Mouse (Mus musculus): ENCODE measurements at regions not wholly inside any gene's neighbourhood (a gene's known extent, or its start where the extent isn't known, plus 50 kb on each side); places are given as distances from the start of the nearest gene placed in this dataset.

DNA sequence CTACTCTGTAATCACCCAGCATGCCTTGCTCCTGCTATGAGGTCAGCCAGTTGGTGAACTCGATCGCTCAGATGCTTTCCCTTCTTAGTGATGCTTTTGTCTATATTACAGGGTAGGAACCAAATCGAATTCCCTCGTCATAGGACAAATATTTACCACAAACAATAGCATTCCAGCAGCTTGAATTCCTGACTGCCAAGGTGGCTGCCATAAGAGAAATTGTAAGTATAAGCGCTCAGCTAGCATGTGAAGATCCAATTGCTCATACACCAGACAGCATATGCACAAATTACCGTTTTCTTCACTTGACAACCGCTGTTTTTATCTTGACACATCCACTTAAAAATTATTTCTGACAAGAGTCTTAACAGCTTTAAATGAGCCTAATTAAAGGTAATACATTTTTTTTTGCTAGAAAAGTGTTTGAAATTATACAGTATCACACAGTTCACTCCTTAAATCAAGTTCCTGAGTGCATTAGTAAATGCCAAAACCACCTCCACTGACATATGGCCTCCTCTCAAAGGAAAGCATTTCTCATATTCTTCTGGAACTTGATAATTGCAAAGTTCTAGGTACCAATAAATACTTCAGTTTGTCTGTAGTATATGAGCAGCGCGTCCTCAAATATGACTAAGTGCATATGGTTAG lies 513.2 kb upstream of the Adamts9 start:
- TF ChIP-seq CTCF (IDR thresholded peaks at IDR 0.05; ENCODE audit: low read depth, low read length): no peak
- no peak for TF ChIP-seq POLR2A (IDR thresholded peaks at IDR 0.05; ENCODE audit: extremely low read depth, insufficient read depth, low read length)
- Histone ChIP-seq H3K27ac (replicated peaks; ENCODE audit: insufficient read depth, low read depth, low read length) (no peak overlapping the region), H3K79me2 (ENCODE audit: control insufficient read depth, insufficient read depth, low read length) (no peaks in the 10 kb centered on the region), H3K36me3 (ENCODE audit: control insufficient read depth, insufficient read depth, low read length) (no peaks in the 10 kb centered on the region), H3K9ac (ENCODE audit: low read depth, low read length) (no peak overlapping the region), H3K4me1 (ENCODE audit: control insufficient read depth, insufficient read depth, low read length) (no peaks in the 10 kb centered on the region), H3K27me3 (ENCODE audit: control insufficient read depth, insufficient read depth, low read length) (no peaks in the 10 kb centered on the region), H3K4me3 (ENCODE audit: insufficient read depth, low read depth, low read length) (no peak overlapping the region)
- 86% methylated on average over 9 of the region's 9 CpGs for WGBS
- DNase-seq (ENCODE audit: extremely low read depth, low read depth, low spot score): no peak

DNA sequence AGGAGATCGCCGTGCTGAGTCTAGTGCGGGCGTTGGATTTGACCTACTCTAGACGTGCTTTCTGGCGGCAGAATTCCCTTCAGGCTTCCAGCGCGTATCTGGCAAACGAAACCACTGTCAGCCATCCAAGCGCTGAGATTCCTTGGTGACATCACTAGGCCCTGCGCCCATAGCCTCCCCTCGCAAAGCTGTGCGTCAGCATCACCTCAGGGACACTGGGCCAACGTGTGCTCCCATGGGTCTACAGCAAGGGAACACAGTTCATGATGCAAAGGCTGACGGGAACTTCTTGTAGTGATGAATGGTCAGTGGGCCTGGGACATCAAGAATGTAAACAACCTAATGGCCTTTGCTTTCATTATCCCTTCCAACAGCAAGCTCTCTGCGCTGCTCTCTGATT lies 502.3 kb upstream of the Adamts9 start:
- H3K27me3 ChIP-seq (ENCODE audit: control insufficient read depth, insufficient read depth, low read length): no peaks in the 10 kb centered on the region
- TF ChIP-seq CTCF (IDR thresholded peaks at IDR 0.05; ENCODE audit: low read depth, low read length): no peak
- TF ChIP-seq POLR2A (IDR thresholded peaks at IDR 0.05; ENCODE audit: extremely low read depth, insufficient read depth, low read length): no peak
- no peaks in the 10 kb centered on the region for H3K36me3 ChIP-seq (ENCODE audit: control insufficient read depth, insufficient read depth, low read length)
- H3K4me3 ChIP-seq (ENCODE audit: insufficient read depth, low read depth, low read length): no peak overlapping the region
- DNase-seq (ENCODE audit: extremely low read depth, low read depth, low spot score): peak; percentile 49
- H3K9ac ChIP-seq (ENCODE audit: low read depth, low read length): no peak overlapping the region
- no peaks in the 10 kb centered on the region; the same call in 1 of the 2 replicates for H3K4me1 ChIP-seq (ENCODE audit: control insufficient read depth, insufficient read depth, low read length)
- no peaks in the 10 kb centered on the region for H3K79me2 ChIP-seq (ENCODE audit: control insufficient read depth, insufficient read depth, low read length)
- 68% methylated on average over 16 of the region's 16 CpGs for WGBS
- H3K27ac ChIP-seq (replicated peaks; ENCODE audit: insufficient read depth, low read depth, low read length): no peak overlapping the region

DNA sequence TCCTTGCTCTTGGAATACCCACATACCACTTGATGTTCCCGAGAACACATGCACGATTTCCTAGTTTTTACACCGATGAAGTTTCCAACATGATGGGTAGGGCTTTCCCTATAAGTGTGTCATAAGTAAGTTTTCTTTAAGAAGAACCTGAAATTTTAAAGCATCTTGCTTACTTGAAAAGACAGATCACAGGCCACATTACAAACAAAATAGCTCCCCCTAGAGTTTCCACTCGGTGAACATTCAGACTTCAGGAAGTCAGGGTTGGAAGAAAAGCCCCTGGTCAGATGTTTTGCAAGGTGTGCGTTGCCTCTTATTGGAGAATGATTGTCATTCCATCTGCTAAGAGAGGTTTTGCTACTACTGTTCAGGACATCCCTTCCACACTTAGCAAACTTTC lies 501.8 kb upstream of the Adamts9 start:
- no peak overlapping the region for H3K9ac ChIP-seq (ENCODE audit: low read depth, low read length)
- no peak overlapping the region for H3K27ac ChIP-seq (replicated peaks; ENCODE audit: insufficient read depth, low read depth, low read length)
- no peak overlapping the region for H3K4me3 ChIP-seq (ENCODE audit: insufficient read depth, low read depth, low read length)
- no peak for TF ChIP-seq CTCF (IDR thresholded peaks at IDR 0.05; ENCODE audit: low read depth, low read length)
- no peak for TF ChIP-seq POLR2A (IDR thresholded peaks at IDR 0.05; ENCODE audit: extremely low read depth, insufficient read depth, low read length)
- H3K4me1 ChIP-seq (ENCODE audit: control insufficient read depth, insufficient read depth, low read length): no peaks in the 10 kb centered on the region; the same call in 1 of the 2 replicates
- no peaks in the 10 kb centered on the region for H3K27me3 ChIP-seq (ENCODE audit: control insufficient read depth, insufficient read depth, low read length)
- peak; percentile 32 for DNase-seq (ENCODE audit: extremely low read depth, low read depth, low spot score)
- WGBS: 57% methylated on average over 5 of the region's 5 CpGs
- no peaks in the 10 kb centered on the region for H3K36me3 ChIP-seq (ENCODE audit: control insufficient read depth, insufficient read depth, low read length)
- no peaks in the 10 kb centered on the region for H3K79me2 ChIP-seq (ENCODE audit: control insufficient read depth, insufficient read depth, low read length)

DNA sequence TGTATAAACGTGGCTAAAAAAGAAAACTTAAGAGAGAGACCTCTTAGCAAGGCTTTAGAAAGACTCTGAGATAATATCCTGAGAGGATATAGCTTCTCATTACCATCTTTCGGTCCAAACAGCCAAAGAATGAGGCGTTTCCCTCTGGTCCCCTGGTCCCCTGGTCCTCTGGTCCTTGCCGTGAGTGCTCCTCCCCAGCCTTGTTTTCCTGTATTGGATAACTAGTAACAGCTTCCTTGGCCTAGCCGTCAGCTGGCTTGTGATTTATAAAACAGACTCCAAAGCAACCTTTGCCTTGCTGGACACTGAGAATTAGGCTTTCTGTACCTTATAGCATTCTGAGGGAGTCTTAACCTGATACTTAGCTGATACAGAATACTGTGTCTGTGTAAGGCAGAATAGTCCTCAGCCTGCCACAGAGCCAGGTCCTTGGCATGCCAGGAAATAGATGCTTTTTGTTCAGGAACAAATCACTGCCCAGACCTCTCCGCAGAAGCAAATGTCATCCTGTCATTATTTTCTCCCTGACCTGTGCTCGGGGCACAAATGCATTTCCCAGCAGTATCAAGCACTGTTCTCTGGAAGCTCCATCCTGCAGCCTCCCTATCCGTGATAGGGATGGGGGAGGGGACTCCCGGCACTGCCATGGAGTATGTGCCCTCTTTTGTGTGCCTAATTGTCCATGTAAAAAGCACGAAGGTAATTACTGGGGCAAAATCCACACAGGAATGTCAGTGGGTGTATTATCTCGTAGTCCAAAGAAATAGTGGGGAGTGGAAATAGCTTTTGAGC lies 500.7 kb upstream of the Adamts9 start:
- H3K27me3 ChIP-seq (ENCODE audit: control insufficient read depth, insufficient read depth, low read length): no peaks in the 10 kb centered on the region
- H3K4me1 ChIP-seq (ENCODE audit: control insufficient read depth, insufficient read depth, low read length): no peaks in the 10 kb centered on the region; the same call in 1 of the 2 replicates
- TF ChIP-seq POLR2A (IDR thresholded peaks at IDR 0.05; ENCODE audit: extremely low read depth, insufficient read depth, low read length) (no peak), CTCF (IDR thresholded peaks at IDR 0.05; ENCODE audit: low read depth, low read length) (no peak)
- no peaks in the 10 kb centered on the region for H3K79me2 ChIP-seq (ENCODE audit: control insufficient read depth, insufficient read depth, low read length)
- H3K4me3 ChIP-seq (ENCODE audit: insufficient read depth, low read depth, low read length): no peak overlapping the region
- no peak overlapping the region for H3K27ac ChIP-seq (replicated peaks; ENCODE audit: insufficient read depth, low read depth, low read length)
- DNase-seq (ENCODE audit: extremely low read depth, low read depth, low spot score): no peak
- WGBS: 50% methylated on average over 11 of the region's 11 CpGs
- H3K36me3 ChIP-seq (ENCODE audit: control insufficient read depth, insufficient read depth, low read length): no peaks in the 10 kb centered on the region
- no peak overlapping the region for H3K9ac ChIP-seq (ENCODE audit: low read depth, low read length)

DNA sequence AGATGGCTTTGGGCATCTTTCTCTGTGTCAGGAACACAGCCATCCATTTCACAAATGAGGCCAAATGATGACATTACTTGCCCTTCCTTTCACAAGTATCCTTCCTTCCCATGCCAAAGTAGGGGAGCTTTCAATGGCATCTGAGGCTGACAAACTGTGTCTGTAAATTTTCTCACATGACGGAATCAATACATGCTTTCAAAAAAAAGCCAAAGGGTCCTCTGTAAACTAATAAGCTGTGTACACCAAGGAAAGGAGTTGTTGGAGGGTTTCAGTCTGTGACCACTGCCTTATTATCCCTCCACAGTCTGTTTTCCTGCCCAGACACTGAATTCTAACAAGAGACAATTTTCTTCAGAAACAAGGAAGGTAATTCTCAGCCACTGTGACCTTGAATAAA lies 490.2 kb upstream of the Adamts9 start:
- DNase-seq (ENCODE audit: extremely low read depth, low read depth, low spot score): no peak
- Histone ChIP-seq H3K36me3 (ENCODE audit: control insufficient read depth, insufficient read depth, low read length) (no peaks in the 10 kb centered on the region), H3K27ac (replicated peaks; ENCODE audit: insufficient read depth, low read depth, low read length) (no peak overlapping the region), H3K4me3 (ENCODE audit: insufficient read depth, low read depth, low read length) (no peak overlapping the region), H3K9ac (ENCODE audit: low read depth, low read length) (no peak overlapping the region), H3K79me2 (ENCODE audit: control insufficient read depth, insufficient read depth, low read length) (no peaks in the 10 kb centered on the region), H3K27me3 (ENCODE audit: control insufficient read depth, insufficient read depth, low read length) (no peaks in the 10 kb centered on the region), H3K4me1 (ENCODE audit: control insufficient read depth, insufficient read depth, low read length) (no peaks in the 10 kb centered on the region)
- 82% methylated on average over 1 of the region's 1 CpGs for WGBS
- TF ChIP-seq POLR2A (IDR thresholded peaks at IDR 0.05; ENCODE audit: extremely low read depth, insufficient read depth, low read length) (no peak), CTCF (IDR thresholded peaks at IDR 0.05; ENCODE audit: low read depth, low read length) (no peak)

DNA sequence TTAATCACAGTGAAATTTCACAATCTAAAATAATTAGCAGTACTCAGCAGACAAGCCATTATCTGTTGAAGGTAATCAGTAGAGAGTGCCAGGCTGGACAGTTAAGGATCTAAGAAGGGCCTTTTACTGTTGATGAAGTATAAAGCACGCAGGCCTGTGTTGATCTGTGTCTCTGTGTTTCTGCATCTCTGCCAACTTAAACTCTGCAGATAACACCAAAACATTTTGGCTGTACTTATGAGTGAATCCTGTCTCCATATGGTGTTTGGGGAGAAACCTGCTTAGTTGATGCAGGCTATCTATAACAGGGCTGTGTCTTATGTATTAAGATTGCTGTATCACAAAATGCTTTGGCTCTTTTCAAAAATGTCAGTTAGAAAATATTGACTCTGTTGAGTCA lies 482.8 kb upstream of the Adamts9 start:
- H3K79me2 ChIP-seq (ENCODE audit: control insufficient read depth, insufficient read depth, low read length): no peaks in the 10 kb centered on the region
- no peak overlapping the region for H3K9ac ChIP-seq (ENCODE audit: low read depth, low read length)
- no peak overlapping the region for H3K4me3 ChIP-seq (ENCODE audit: insufficient read depth, low read depth, low read length)
- 84% methylated on average over 1 of the region's 1 CpGs for WGBS
- H3K36me3 ChIP-seq (ENCODE audit: control insufficient read depth, insufficient read depth, low read length): no peaks in the 10 kb centered on the region
- no peak for DNase-seq (ENCODE audit: extremely low read depth, low read depth, low spot score)
- no peaks in the 10 kb centered on the region for H3K27me3 ChIP-seq (ENCODE audit: control insufficient read depth, insufficient read depth, low read length)
- TF ChIP-seq CTCF (IDR thresholded peaks at IDR 0.05; ENCODE audit: low read depth, low read length): no peak
- no peak for TF ChIP-seq POLR2A (IDR thresholded peaks at IDR 0.05; ENCODE audit: extremely low read depth, insufficient read depth, low read length)
- no peaks in the 10 kb centered on the region for H3K4me1 ChIP-seq (ENCODE audit: control insufficient read depth, insufficient read depth, low read length)
- H3K27ac ChIP-seq (replicated peaks; ENCODE audit: insufficient read depth, low read depth, low read length): no peak overlapping the region

Data from liver, adult 2 months (tissue).